Mouse (Mus musculus): Measurements from ENCODE around the gene Abcc9.
"Not testable (repeated sequence)": the region's sequence is repeated elsewhere in the genome, so short reads cannot be mapped to it uniquely, and the experiment has no call there.

Gene Abcc9

DNA sequence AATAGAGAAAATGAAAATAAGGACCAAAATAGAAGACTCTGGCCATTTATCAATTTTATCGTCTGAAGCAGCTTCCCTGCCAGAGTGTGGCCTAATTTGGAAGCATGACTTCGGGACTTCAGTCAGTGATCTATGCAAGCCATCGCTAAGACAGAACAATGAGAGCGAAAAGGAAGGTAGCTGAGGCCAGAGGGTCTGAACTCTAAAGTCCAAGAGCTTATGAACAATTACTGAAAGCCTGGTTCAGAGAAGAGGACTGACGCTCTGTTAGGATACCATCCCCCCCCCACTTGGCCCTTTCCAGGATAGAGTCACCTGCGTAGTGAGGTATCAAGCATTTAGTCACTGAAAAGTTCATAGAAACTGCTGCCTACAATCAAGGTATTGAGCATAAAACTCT lies 33.3 kb downstream of the Abcc9 start:
- DNase-seq (ENCODE audit: low read depth, low spot score), result no peak
- Histone ChIP-seq H3K36me3 (ENCODE audit: control insufficient read depth, insufficient read depth, low read length, poor library complexity, severe bottlenecking) (no peaks in the 10 kb centered on the region), H3K27me3 (ENCODE audit: control insufficient read depth, insufficient read depth, low read length, poor library complexity, severe bottlenecking) (no peaks in the 10 kb centered on the region)

DNA sequence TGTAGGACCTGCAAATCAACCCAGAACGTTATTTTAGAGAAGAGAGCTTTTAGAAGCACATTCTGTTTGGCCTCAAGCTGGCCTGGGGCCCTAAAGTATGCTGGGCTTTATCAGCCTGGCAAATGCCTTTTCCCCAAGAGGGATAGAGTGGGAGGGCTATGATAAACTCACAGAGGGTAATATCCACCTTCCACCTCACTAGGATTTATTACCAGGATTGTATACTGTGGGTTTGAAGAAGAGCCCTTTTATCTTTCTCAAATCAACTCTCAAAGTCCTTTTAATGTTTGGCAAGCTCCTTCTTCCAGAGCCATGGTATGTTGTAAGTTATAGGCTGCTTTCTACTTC lies 33.7 kb downstream of the Abcc9 start:
- no peaks in the 10 kb centered on the region for H3K36me3 ChIP-seq (ENCODE audit: control insufficient read depth, insufficient read depth, low read length, poor library complexity, severe bottlenecking)
- no peak for DNase-seq (ENCODE audit: low read depth, low spot score)
- H3K27me3 ChIP-seq (ENCODE audit: control insufficient read depth, insufficient read depth, low read length, poor library complexity, severe bottlenecking), result no peaks in the 10 kb centered on the region

DNA sequence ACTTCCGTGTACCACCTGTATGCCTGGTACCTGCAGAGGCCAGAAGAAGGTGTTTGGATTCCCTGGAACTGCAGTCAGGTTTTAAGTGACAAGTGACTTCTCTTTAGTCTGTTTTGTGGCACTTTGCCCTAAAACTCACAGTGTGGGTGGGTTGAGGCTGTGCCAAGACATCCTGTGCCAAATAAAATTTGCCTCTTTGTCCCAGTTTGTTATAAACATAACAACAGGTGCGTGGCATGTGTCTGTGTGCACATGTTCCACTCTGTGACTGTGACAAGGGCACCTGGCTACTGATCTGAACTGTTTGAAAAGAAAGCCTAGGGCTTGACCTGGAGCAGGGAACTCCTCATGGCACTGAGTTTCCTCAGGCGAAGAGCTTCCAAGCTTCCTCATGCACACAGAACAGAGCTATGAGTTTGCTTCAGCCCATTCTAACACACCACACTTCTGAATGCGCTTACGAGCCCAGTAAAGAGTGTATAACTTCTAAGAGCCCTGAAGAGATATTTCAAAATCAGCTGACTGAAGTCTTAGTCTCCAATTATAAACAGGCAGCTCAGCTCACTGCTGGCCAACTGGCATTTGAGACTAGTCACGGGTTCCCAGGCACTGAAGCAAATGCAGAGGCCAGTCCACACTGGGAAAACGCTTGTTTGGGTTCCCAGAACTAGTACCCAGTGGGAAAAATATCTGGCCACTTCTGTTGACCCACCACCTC lies 34.3 kb downstream of the Abcc9 start:
- DNase-seq (ENCODE audit: low read depth, low spot score), result no peak
- Histone ChIP-seq H3K36me3 (ENCODE audit: control insufficient read depth, insufficient read depth, low read length, poor library complexity, severe bottlenecking) (no peaks in the 10 kb centered on the region), H3K27me3 (ENCODE audit: control insufficient read depth, insufficient read depth, low read length, poor library complexity, severe bottlenecking) (no peaks in the 10 kb centered on the region)

DNA sequence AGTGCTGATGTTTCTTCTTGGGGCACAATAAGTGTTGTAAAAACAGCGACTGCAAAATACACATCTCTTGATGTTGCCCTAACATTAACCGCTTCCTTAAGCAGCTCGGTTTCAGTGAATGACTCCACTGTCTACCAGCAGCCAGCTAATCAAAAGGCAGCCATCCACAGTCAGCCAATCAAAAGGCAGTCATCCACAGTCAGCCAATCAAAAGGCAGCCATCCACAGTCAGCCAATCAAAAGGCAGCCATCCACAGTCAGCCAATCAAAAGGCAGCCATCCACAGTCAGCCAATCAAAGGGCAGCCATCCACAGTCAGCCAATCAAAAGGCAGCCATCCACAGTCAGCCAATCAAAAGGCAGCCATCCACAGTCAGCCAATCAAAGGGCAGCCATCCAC lies 40.1 kb downstream of the Abcc9 start:
- DNase-seq (ENCODE audit: low read depth, low spot score); H3K36me3 ChIP-seq (ENCODE audit: control insufficient read depth, insufficient read depth, low read length, poor library complexity, severe bottlenecking); H3K27me3 ChIP-seq (ENCODE audit: control insufficient read depth, insufficient read depth, low read length, poor library complexity, severe bottlenecking): not testable (repeated sequence)

DNA sequence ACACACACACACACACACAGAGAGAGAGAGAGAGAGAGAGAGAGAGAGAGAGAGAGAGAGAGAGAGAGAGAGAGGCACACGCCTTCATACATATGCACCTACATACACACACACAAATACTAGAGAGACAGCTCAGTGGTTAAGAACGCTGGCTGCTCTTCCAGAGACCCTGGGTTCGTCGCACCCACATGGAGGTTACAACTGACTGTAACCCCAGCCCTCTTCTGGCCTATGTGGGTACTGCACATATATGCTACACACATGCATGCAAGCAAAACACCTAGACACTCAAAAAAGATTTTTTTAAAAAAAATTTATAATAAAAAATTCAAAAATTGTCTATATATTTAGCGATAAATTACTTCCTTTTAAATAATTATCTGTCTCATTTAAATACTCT lies 43.1 kb downstream of the Abcc9 start:
- Histone ChIP-seq H3K27me3 (ENCODE audit: control insufficient read depth, insufficient read depth, low read length, poor library complexity, severe bottlenecking) (no peaks in the 10 kb centered on the region), H3K36me3 (ENCODE audit: control insufficient read depth, insufficient read depth, low read length, poor library complexity, severe bottlenecking) (no peaks in the 10 kb centered on the region)
- DNase-seq (ENCODE audit: low read depth, low spot score), result peak; percentile 4

DNA sequence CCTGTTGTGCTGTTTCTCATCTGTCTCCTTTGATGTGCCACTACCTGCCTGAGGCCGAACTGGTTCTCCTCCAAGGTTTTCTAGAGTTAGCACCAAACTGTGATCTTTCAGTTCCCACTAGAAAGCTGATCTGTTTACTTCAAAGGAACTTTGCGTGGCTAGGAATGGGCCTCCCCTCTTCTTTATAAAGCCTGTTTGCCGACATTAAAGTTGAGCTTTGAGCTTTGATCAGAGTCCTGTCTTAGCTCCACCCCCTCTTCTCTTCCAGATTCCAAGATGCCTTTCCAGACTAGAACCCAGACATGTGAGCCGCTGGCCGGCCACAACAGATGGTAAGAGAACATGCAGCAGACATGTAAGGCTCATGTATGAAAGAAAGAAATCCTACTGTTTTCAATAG lies 47.6 kb downstream of the Abcc9 start:
- no peaks in the 10 kb centered on the region for H3K36me3 ChIP-seq (ENCODE audit: control insufficient read depth, insufficient read depth, low read length, poor library complexity, severe bottlenecking)
- H3K27me3 ChIP-seq (ENCODE audit: control insufficient read depth, insufficient read depth, low read length, poor library complexity, severe bottlenecking), result no peaks in the 10 kb centered on the region

DNA sequence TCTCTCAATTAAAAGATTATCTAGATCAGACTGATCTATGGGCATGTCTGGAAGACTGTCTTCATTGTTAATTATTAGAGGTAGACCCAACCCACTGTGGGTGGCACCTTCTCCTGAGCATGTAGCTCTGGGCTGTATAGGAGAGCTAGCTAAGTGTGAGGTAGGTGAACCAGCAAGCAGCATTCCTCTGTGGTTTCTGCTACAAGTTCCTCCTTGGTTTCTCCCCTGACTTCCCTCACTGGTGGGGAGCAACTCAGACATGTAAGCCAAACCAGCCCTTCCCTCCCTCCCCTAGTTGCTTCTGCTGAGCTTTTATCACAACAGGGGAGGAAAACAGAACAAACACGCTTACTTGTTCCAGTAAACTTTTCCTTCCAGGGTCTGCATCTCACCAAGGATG lies 49.9 kb downstream of the Abcc9 start:
- no peak for DNase-seq (ENCODE audit: low read depth, low spot score)
- no peaks in the 10 kb centered on the region for H3K36me3 ChIP-seq (ENCODE audit: control insufficient read depth, insufficient read depth, low read length, poor library complexity, severe bottlenecking)
- H3K27me3 ChIP-seq (ENCODE audit: control insufficient read depth, insufficient read depth, low read length, poor library complexity, severe bottlenecking), result no peaks in the 10 kb centered on the region

More for the DNA sequence above, 47.6 kb downstream of the Abcc9 start:
- DNase-seq (ENCODE audit: low read depth, low spot score), result no peak

DNA sequence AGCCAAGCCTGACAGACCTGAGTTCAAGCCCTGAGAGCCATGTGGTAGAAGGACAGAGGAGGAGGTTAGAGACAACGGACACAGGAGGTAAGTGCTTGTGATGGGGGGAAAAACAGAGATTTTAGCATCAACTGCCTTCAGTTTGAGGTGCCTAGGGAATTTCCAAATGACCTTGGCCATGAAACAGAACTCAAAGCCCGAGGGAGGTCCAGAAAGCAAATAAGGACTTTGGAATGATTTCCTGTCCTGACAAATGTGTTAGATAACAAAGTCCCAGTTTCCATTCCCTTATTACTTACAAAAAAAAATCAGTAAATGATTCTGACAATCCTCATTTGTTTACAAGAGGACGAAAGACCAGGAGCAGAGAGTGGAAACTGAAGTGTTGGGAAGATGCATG lies 52.8 kb downstream of the Abcc9 start:
- no peaks in the 10 kb centered on the region for H3K36me3 ChIP-seq (ENCODE audit: control insufficient read depth, insufficient read depth, low read length, poor library complexity, severe bottlenecking)
- DNase-seq (ENCODE audit: low read depth, low spot score), result no peak
- no peaks in the 10 kb centered on the region for H3K27me3 ChIP-seq (ENCODE audit: control insufficient read depth, insufficient read depth, low read length, poor library complexity, severe bottlenecking)

DNA sequence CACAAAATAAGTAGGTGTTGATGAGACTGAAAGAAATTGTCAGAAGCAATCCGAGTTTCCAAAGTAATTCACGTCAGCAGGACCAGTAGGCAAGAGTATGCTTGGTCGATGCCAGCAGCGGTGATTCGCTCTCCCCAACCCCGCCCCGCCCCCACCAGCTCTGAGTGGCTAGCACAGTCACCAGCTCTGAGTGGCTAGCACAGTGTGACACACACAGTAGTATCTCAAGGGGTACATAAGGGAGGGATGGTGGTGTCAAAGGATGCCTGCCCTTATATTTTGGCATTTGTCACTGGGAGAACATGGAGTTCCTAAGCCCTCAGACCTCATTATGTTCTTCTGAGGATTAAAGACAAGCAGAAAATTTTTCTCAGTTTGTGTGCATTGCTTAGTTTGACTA lies 56.6 kb downstream of the Abcc9 start:
- DNase-seq (ENCODE audit: low read depth, low spot score), result no peak

DNA sequence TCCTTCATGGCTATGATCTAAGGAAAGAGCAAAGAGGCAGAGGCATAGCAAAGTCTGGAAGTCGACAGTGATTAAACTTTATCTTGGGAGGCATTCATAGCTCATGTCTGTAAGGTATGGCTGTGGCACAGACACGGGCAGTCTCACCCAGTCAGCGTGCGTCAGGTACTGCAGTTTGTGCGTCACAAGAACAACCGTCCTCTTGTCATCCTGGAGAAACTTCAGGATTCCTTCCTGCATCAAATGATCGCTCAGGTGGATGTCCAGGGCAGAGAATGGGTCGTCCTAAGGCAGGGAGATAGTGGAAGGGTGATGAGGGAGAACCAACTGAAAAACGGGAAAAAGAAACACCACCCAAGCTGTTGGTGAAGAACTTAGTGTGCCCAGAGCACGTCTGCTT lies 62.8 kb downstream of the Abcc9 start:
- no peak for DNase-seq (ENCODE audit: low read depth, low spot score)
- no peaks in the 10 kb centered on the region for H3K27me3 ChIP-seq (ENCODE audit: control insufficient read depth, insufficient read depth, low read length, poor library complexity, severe bottlenecking)

More for the DNA sequence above, 56.6 kb downstream of the Abcc9 start:
- Histone ChIP-seq H3K27me3 (ENCODE audit: control insufficient read depth, insufficient read depth, low read length, poor library complexity, severe bottlenecking) (no peaks in the 10 kb centered on the region), H3K36me3 (ENCODE audit: control insufficient read depth, insufficient read depth, low read length, poor library complexity, severe bottlenecking) (no peaks in the 10 kb centered on the region)

DNA sequence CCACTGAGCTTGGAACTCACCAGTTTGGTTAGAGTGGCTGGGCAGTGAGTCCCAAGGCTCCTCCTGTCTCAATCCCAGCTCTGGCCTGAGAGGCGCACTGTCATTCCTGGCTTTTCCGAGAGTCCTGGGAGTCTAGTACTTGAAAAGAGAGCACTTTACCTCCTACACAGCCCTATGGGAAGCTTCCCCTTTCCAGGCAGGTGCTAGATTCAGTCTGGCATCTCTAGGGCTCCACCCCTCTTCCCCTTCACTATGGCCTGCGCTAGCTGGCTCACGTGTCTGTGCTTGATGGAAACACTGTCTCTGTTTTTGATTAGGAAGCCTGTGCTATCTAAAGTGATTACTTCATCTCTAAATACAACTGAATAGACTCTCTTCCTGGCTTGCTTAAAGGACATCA lies 66.5 kb downstream of the Abcc9 start:
- no peaks in the 10 kb centered on the region for H3K27me3 ChIP-seq (ENCODE audit: control insufficient read depth, insufficient read depth, low read length, poor library complexity, severe bottlenecking)
- no peak for DNase-seq (ENCODE audit: low read depth, low spot score)
- no peaks in the 10 kb centered on the region for H3K36me3 ChIP-seq (ENCODE audit: control insufficient read depth, insufficient read depth, low read length, poor library complexity, severe bottlenecking)

More for the DNA sequence above, 62.8 kb downstream of the Abcc9 start:
- no peaks in the 10 kb centered on the region for H3K36me3 ChIP-seq (ENCODE audit: control insufficient read depth, insufficient read depth, low read length, poor library complexity, severe bottlenecking)

DNA sequence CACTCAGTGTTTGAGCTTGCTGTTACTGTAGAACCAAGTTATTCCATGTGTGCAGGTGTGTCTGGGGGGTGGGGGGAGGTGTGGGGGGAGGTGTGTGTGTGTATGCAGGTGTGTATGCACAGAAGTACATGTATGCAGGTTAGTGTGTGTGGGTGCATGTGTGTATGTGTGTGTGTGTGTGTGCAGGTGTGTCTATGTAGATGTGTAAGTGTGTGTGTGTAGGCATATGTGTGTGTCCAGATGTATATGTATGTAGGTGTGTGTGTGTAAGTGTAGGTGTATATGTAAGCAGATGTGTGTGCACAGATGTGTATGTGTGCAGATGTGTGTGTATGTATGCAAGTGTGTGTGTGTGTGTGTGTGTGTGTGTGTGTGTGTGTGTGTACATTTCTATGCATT lies 66.9 kb downstream of the Abcc9 start:
- no peaks in the 10 kb centered on the region for H3K27me3 ChIP-seq (ENCODE audit: control insufficient read depth, insufficient read depth, low read length, poor library complexity, severe bottlenecking)
- DNase-seq (ENCODE audit: low read depth, low spot score), result no peak
- no peaks in the 10 kb centered on the region for H3K36me3 ChIP-seq (ENCODE audit: control insufficient read depth, insufficient read depth, low read length, poor library complexity, severe bottlenecking)

DNA sequence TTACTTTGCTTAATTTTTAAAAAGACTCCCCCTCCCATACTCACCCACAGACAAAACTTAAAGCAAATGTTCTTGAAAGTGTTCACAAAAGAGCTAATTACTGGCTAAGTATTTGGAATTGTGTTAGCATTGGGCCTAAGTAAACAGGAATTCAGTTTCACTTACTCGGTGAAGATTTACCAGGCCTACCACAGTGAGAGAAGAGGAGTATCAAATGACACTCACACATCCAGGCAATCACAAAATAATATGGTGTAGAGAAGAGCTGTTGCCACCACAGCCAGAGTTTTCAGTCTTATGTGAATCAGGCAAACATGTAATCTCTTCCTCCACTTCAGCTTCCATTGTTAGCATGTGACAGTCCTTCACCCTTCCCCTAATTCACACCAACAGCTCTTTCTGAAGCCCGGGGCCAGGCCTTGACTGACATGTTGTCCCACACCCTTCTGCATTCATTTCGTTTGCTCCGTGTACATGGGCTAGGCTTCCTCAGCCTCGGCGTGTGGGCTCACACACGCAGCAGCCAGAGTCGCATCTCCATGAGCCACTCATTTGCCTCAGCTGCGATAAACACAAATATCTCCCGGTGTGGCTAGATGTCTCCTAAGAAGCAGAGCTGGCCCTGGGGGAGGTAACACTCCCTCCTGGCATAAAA lies 67.5 kb downstream of the Abcc9 start:
- Histone ChIP-seq H3K27me3 (ENCODE audit: control insufficient read depth, insufficient read depth, low read length, poor library complexity, severe bottlenecking) (no peaks in the 10 kb centered on the region), H3K36me3 (ENCODE audit: control insufficient read depth, insufficient read depth, low read length, poor library complexity, severe bottlenecking) (no peaks in the 10 kb centered on the region)
- no peak for DNase-seq (ENCODE audit: low read depth, low spot score)

DNA sequence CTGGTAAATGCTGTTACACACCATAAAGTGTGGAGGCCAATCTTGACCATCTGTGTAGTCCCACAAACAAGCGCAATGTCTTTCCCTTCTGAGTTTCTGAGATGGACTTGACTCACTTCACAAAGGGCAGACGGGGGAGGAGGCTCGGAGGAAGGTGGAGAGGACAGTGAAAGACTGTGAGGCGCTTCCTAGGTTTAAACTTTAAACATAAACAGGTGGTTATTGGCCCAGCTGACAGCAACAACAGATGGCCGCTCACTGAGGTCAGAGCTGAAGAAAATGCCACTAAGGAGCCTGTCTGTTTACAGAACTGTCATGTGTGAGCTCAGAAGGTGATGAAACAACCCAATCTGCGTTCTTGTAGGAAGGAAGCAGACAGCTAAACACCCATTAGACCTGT lies 78.8 kb downstream of the Abcc9 start:
- Histone ChIP-seq H3K36me3 (ENCODE audit: control insufficient read depth, insufficient read depth, low read length, poor library complexity, severe bottlenecking) (no peaks in the 10 kb centered on the region), H3K27me3 (ENCODE audit: control insufficient read depth, insufficient read depth, low read length, poor library complexity, severe bottlenecking) (no peaks in the 10 kb centered on the region)
- no peak for DNase-seq (ENCODE audit: low read depth, low spot score)

DNA sequence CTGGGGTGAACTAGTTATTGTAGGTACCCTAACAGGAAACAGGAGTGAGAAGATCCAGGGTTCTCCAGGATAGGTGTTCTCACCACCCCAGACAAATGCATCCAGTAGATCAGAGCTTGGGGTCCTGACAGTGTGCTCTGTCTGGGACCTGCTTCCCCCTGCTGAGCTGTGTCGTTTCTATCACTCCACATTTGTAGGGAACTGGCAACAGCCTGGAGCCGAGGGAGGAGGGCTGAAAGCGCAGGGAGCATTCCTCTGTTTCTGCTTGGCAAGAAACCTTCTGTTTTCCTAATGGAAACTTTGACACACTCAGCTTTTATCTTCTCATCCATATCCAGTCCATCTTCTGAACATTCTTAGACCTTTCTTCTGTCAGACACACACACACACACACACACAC lies 85.5 kb downstream of the Abcc9 start:
- no peak for DNase-seq (ENCODE audit: low read depth, low spot score)
- H3K36me3 ChIP-seq (ENCODE audit: control insufficient read depth, insufficient read depth, low read length, poor library complexity, severe bottlenecking), result no peaks in the 10 kb centered on the region

DNA sequence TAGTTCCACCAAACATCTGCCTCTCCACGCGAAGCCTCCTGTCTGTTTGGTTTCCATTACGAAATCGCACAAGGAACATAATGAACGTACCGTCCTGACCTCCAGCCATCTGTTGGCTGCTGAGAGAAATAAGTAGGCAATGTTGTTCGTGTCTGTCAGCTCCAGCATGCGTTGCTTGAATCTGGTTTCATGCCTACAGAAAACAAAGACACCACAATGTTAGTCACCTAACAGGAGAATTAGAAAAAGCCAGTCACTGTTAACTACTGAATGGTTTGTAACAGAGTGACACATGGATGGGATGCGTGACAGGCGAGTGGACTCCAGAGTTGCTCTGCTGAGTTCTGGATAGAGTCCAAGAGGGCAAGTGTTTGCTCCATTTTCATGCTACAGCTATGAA lies 87.8 kb downstream of the Abcc9 start:
- H3K36me3 ChIP-seq (ENCODE audit: control insufficient read depth, insufficient read depth, low read length, poor library complexity, severe bottlenecking), result no peaks in the 10 kb centered on the region
- no peak for DNase-seq (ENCODE audit: low read depth, low spot score)
- no peaks in the 10 kb centered on the region for H3K27me3 ChIP-seq (ENCODE audit: control insufficient read depth, insufficient read depth, low read length, poor library complexity, severe bottlenecking)

More for the DNA sequence above, 85.5 kb downstream of the Abcc9 start:
- H3K27me3 ChIP-seq (ENCODE audit: control insufficient read depth, insufficient read depth, low read length, poor library complexity, severe bottlenecking), result no peaks in the 10 kb centered on the region

Data from splenic B cell, adult 2 months (primary cell).